ENCODE assay signal across 21 mouse cellular contexts in the genomic region with DNA sequence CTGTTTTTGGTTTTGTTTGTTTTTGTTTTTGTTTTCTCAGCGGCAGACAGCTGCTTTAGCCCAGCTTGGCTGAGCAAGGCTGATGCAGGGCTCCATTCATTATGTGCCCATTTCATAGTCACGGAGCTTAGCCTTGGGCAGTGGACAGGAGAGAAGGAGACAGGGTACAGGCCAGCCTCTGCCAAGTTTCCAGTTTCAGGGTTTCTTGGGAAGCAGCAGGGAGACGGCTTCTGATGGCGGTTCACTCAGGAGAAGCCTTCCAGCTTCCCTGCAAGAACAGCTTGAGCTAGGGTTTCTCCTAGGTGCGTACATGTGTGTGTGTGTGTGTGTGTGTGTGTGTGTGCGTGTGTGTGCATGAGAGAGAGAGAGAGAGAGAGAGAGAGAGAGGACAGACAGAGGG.
DNase-seq lines count a peak whose midpoint lies in the region; ATAC-seq lines count a peak whose summit lies in the region.
"Had no signal": no experiment of that assay in that cellular context is flagged by ENCODE, and none has a peak within 500 bp of the region (broad histone marks: within the 10 kb centered on the region; RNA-seq: fewer than 3 reads in every experiment).

No protein-coding gene starts in this region.

- WGBS in midbrain, embryonic 14.5 days, result 82% methylated on average over 6 of the region's 6 CpGs
- WGBS in midbrain, embryonic 11.5 days, result 92% methylated on average over 6 of the region's 6 CpGs
- WGBS in hindbrain, embryonic 15.5 days, result 65% methylated on average over 6 of the region's 6 CpGs
- WGBS in neural tube, embryonic 15.5 days, result 69% methylated on average over 6 of the region's 6 CpGs

- H3K27ac ChIP-seq in midbrain, embryonic 14.5 days (replicated peaks; ENCODE audit: low read depth, low read length), result peak overlapping the region; percentile 63
- H3K27ac ChIP-seq in midbrain, embryonic 11.5 days (ENCODE audit: low read depth, low read length), result no peak overlapping the region
- peak overlapping the region; percentile 77 for H3K27ac ChIP-seq in hindbrain, embryonic 15.5 days (replicated peaks)
- peak overlapping the region; percentile 68 for H3K27ac ChIP-seq in neural tube, embryonic 15.5 days (replicated peaks)
- H3K27ac ChIP-seq: embryonic facial prominence, embryonic 13.5 days; heart, adult 2 months; kidney, embryonic 15.5 days had no signal

- H3K27me3 ChIP-seq in midbrain, embryonic 14.5 days (ENCODE audit: control insufficient read depth, insufficient read depth, low read length), result no peaks in the 10 kb centered on the region
- H3K27me3 ChIP-seq in midbrain, embryonic 11.5 days (ENCODE audit: control insufficient read depth, insufficient read depth, low read length), result no peaks in the 10 kb centered on the region
- H3K27me3 ChIP-seq in hindbrain, embryonic 15.5 days, result no peaks in the 10 kb centered on the region
- no peaks in the 10 kb centered on the region for H3K27me3 ChIP-seq in neural tube, embryonic 15.5 days (replicated peaks)

- no peaks in the 10 kb centered on the region for H3K36me3 ChIP-seq in midbrain, embryonic 14.5 days (ENCODE audit: control insufficient read depth, insufficient read depth, low read length)
- peaks cover 2% of the 10 kb centered on the region; the same call in 1 of the 2 replicates for H3K36me3 ChIP-seq in midbrain, embryonic 11.5 days (ENCODE audit: control insufficient read depth, insufficient read depth, low read length)
- H3K36me3 ChIP-seq in hindbrain, embryonic 15.5 days, result no peaks in the 10 kb centered on the region
- no peaks in the 10 kb centered on the region for H3K36me3 ChIP-seq in neural tube, embryonic 15.5 days
- H3K36me3 ChIP-seq: kidney, embryonic 15.5 days had no signal

- H3K4me3 ChIP-seq in midbrain, embryonic 14.5 days (replicated peaks; ENCODE audit: low read depth, low read length), result no peak overlapping the region
- no peak overlapping the region for H3K4me3 ChIP-seq in midbrain, embryonic 11.5 days (ENCODE audit: low read depth, low read length)
- H3K4me3 ChIP-seq in hindbrain, embryonic 15.5 days, result no peak overlapping the region
- no peak overlapping the region for H3K4me3 ChIP-seq in neural tube, embryonic 15.5 days (replicated peaks)
- H3K4me3 ChIP-seq: embryonic facial prominence, embryonic 13.5 days; heart, adult 2 months; kidney, embryonic 15.5 days; limb, embryonic 10.5 days had no signal

- peaks cover 32% of the 10 kb centered on the region for H3K4me1 ChIP-seq in midbrain, embryonic 14.5 days (ENCODE audit: control insufficient read depth, insufficient read depth, low read length)
- peaks cover 13% of the 10 kb centered on the region for H3K4me1 ChIP-seq in midbrain, embryonic 11.5 days (ENCODE audit: control insufficient read depth, insufficient read depth, low read length)
- peaks cover 63% of the 10 kb centered on the region for H3K4me1 ChIP-seq in hindbrain, embryonic 15.5 days (replicated peaks)
- H3K4me1 ChIP-seq in neural tube, embryonic 15.5 days, result peaks cover 53% of the 10 kb centered on the region

- DNase-seq in cerebellum, postnatal 25 days, result peak; percentile 42 to 45
- no peak for DNase-seq in midbrain, embryonic 14.5 days
- DNase-seq in midbrain, embryonic 11.5 days (ENCODE audit: low spot score, missing footprints), result no peak
- no peak for DNase-seq in c-Kit-positive CD71-positive TER-119-positive erythroid progenitor cells, embryonic 14.5 days (ENCODE audit: low spot score)
- no peak for DNase-seq in B cell, adult 2 months
- DNase-seq: gastrocnemius, postnatal 14 days; heart, adult 2 months; heart, postnatal 36 days; kidney, postnatal 4 days; layer of hippocampus, adult 9-11 months; lung, adult 18-20 months; lung, postnatal 14 days; right cerebral cortex, postnatal 4 days; thymus, postnatal 14 days had no signal

- H3K9me3 ChIP-seq in midbrain, embryonic 14.5 days (ENCODE audit: control insufficient read depth, low read length), result no peaks in the 10 kb centered on the region
- no peaks in the 10 kb centered on the region for H3K9me3 ChIP-seq in midbrain, embryonic 11.5 days (ENCODE audit: control insufficient read depth, low read length)
- no peaks in the 10 kb centered on the region for H3K9me3 ChIP-seq in hindbrain, embryonic 15.5 days
- H3K9me3 ChIP-seq in neural tube, embryonic 15.5 days (replicated peaks), result no peaks in the 10 kb centered on the region
- H3K9me3 ChIP-seq: embryonic facial prominence, embryonic 13.5 days; kidney, embryonic 15.5 days; limb, embryonic 10.5 days had no signal

- no peak for ATAC-seq in cerebellum, adult (ENCODE audit: insufficient number of reproducible peaks, low FRiP score, low TSS enrichment)
- ATAC-seq in midbrain, embryonic 14.5 days (ENCODE audit: low FRiP score, low TSS enrichment), result no peak
- ATAC-seq in midbrain, embryonic 11.5 days (ENCODE audit: low FRiP score), result no peak
- no peak for ATAC-seq in hindbrain, embryonic 15.5 days (ENCODE audit: low FRiP score, low read depth)
- ATAC-seq in neural tube, embryonic 15.5 days (ENCODE audit: low FRiP score), result no peak
- ATAC-seq: intestine, postnatal 0 days had no signal

- no peak overlapping the region for H3K4me2 ChIP-seq in midbrain, embryonic 14.5 days (ENCODE audit: low read length)
- no peak overlapping the region for H3K4me2 ChIP-seq in midbrain, embryonic 11.5 days
- no peak overlapping the region for H3K4me2 ChIP-seq in hindbrain, embryonic 15.5 days
- H3K4me2 ChIP-seq in neural tube, embryonic 15.5 days, result no peak overlapping the region
- H3K4me2 ChIP-seq: embryonic facial prominence, embryonic 13.5 days; kidney, embryonic 15.5 days had no signal

- H3K9ac ChIP-seq in midbrain, embryonic 14.5 days (replicated peaks; ENCODE audit: low read length), result no peak overlapping the region
- no peak overlapping the region for H3K9ac ChIP-seq in midbrain, embryonic 11.5 days (ENCODE audit: low read length)
- no peak overlapping the region for H3K9ac ChIP-seq in hindbrain, embryonic 15.5 days
- no peak overlapping the region for H3K9ac ChIP-seq in neural tube, embryonic 15.5 days (replicated peaks)
- H3K9ac ChIP-seq: embryonic facial prominence, embryonic 13.5 days; kidney, embryonic 15.5 days had no signal

Comparison
In these comparisons a context has a peak if more than half of its experiments do, and no peak if none do; other contexts are left out.
1. DNase-seq: peak in cerebellum, postnatal 25 days (2 of 2); none in midbrain, embryonic 14.5 days (single experiment), midbrain, embryonic 11.5 days (single experiment), c-Kit-positive CD71-positive TER-119-positive erythroid progenitor cells, embryonic 14.5 days (single experiment) and B cell, adult 2 months (0 of 2).